Mouse (Mus musculus) olfactory bulb, adult 2 months (tissue): Measurements from ENCODE around the gene Gm20695.

ENCODE experiments used
- CTCF ChIP-seq: fragments of 200-500 bp; IDR thresholded peaks from 2 replicates; pipeline ENCODE4 v1.5.1; 2012; ENCODE audit warnings: low read depth, mild to moderate bottlenecking, low read length, moderate library complexity; ENCODE audit not compliant: insufficient read depth
- POLR2A ChIP-seq: fragments of 200-500 bp; IDR thresholded peaks from 2 replicates; pipeline ENCODE4 v1.6.1; 2012; ENCODE audit warnings: mild to moderate bottlenecking, low read depth, low read length, moderate library complexity; ENCODE audit not compliant: insufficient read depth

GRCm38 (mm10) chr16:3923515-3923914 is 39.1 kb downstream of the Gm20695 start:
- TF ChIP-seq CTCF (no peak), POLR2A (no peak)
